Mouse (Mus musculus) testis, adult 10 weeks (tissue): ENCODE results near the gene Wnt7b. TPM values are rescaled to one million over a fixed set of nuclear protein-coding genes. Genes with fewer than 3 reads are reported as not detected.

ENCODE experiments used
- polyA plus RNA-seq: library from polyadenylated mRNA; stranded (reverse); fragments of 350-450 nt; fragmentation: Illumina TruSeq; extraction: RNeasy Lipid Tissue Mini Kit (QIAGEN cat#74804); gene quantifications from one replicate; pipeline ENCODE4 v1.2.3, GENCODE M21; 2014; ENCODE audit warnings: low read depth, low replicate concordance

The Wnt7b gene
- polyA plus RNA-seq = not detected

GRCm38 (mm10) chr15:85582356-85582910, at the start of gene Wnt7b:
TSS of gene Wnt7b (minus strand) at chr15:85582473.

DNA sequence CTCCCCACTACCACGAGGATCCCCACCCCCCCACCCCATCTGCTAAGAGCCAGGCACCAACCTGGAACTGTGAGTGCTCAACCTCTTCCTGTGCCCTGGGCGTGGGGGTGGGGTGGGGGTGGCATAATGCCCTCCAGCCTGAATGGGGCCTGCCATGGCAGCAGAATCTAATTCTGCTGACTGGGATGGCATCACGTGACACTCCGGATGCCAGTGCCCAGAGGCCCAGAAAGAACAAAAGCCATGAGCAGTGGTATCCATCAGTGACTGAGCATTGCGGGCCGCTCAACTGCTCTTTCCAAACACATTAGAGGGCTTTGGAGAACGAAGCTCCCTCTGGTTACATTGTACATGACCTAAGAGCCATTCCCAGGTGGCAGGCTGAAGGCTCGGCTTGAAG, 79.1 kb downstream of the Wnt7b start, which contains the start of gene 7530416G11Rik:
Gene 7530416G11Rik, minus strand, starts transcription at position 101 of the 400 bp plus-strand sequence.

Other genes starting within 250 kb of the Wnt7b start
- gene Atxn10, start 246.2 kb downstream of the Wnt7b start, polyA plus RNA-seq = 240 TPM
- not detected for gene 7530416G11Rik, start 79.2 kb downstream of the Wnt7b start, polyA plus RNA-seq
- 0.64 TPM for gene Ppara, start 152.5 kb upstream of the Wnt7b start, polyA plus RNA-seq
- 3.9 TPM for gene Cdpf1, start 229.2 kb upstream of the Wnt7b start, polyA plus RNA-seq
- gene Pkdrej, start 239.3 kb upstream of the Wnt7b start, polyA plus RNA-seq = 17.6 TPM
- 1.4 TPM for gene Ttc38, start 249.8 kb upstream of the Wnt7b start, polyA plus RNA-seq